Mouse (Mus musculus) induced T-regulatory cell, adult 2 months (primary cell): ENCODE measurements at regions not wholly inside any gene's neighbourhood (a gene's known extent, or its start where the extent isn't known, plus 50 kb on each side); places are given as distances from the start of the nearest gene placed in this dataset.

ENCODE experiments used
- DNase-seq: peaks from one replicate; pipeline ENCODE4 v3.0.0-alpha.2; 2012; ENCODE audit warnings: low read depth

- no peak for DNase-seq
These were observed 597.3 kb upstream of the Fam92a start for GRCm38 (mm10) chr4:12769092-12769491.

DNA sequence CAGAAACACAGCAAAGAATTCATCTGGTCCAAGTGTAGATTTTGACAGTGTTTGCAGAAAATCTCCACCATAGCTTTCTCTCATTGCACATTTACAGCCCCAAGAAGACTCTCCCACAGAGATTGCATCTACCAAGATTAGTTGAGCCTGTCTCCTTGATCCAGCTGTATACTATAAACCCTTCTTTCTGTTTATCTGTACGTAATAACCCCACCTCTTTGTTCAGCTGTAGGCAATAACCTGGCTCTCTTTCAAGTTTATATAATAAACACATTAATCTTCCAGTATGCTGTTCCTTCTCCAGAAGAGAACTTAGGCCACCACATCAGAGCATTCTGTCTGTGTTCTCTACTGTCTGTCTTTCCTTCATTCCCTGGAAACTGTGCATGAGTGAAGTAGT lies 594.9 kb upstream of the Fam92a start:
- DNase-seq: no peak

DNA sequence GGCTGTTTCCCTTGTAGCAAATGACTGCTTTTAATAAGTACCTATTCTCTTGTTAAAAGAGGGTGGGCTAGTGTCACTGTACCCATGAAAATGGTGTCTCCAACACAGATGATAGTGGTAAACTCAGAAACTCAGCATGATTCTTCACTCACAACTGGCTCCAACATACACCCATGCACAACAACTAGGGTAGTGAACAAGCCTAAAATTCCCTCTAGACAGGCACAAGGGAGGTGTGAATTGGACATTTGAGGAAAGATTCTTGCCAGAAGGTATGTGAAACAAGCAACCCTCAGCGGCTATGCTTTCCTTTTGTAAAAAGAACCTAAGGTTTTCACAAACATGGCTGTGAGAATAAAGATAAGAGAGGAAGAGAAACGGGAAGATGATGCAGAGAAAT lies 579.0 kb upstream of the Fam92a start:
- DNase-seq: no peak

DNA sequence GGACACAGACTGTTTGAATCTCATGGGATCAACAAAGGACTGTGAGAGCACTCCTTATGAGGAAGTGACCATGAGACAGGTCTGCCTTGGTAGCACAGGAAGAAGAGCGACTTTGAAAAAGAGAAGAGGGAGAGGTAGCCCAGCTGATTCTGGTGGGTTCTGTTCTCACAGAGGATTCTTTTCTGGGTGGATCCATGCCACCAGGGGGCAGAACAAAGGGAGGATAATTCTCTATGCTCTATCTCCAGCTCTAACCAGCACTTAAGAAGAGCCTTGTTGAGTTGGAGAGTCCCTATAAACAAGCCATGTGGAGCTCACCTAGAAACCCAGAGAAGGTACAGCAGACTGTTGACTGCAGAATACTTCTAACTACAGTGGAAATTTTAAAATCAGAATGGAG lies 578.1 kb upstream of the Fam92a start:
- DNase-seq: no peak

DNA sequence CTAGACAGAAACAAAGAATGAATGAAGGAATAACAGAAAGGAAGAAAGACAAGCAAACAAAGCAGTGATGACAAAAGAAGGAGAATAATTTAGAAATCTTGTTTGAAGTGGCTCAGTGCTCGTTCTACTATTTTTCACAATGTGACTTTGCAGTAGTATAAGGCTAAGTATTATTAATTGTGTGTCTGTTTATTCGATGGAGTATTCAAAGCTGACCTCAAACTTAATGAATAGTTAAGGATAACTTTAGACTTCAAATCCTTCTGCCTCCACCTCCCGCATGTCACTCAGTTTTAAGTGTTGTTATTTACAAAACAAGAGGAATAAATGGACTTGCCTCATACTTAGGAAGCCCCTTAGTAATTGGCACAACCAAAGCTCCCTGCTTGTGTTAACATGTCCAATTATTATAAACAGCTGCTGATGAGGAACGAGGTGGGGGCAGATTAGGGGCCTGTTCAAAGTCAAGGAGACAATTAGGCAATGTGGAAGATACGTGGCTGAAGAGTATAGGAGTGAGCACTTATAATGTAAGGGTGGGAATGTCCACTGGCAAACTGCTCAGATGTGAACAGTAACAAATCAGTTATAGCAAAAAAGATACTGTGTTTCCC lies 572.0 kb upstream of the Fam92a start:
- no peak for DNase-seq

DNA sequence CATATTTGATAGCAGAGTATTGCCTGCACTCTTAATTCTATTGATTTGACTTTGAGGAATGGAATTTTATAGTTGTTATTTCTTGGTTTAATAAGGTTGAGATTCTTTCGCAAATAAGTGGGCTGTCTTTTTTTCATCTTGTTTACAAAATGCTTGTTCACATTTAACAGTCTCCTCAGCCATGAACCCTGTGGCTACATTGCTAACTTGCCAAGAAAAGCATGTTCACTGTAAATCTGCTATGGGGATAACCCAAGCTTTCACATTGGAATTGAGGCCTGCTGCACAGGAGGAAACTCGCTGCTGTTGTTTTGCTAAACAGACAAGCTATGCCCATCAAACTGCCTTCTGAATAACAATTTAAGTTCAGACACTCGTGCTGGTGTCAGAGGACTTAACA lies 564.6 kb upstream of the Fam92a start:
- no peak for DNase-seq

- DNase-seq: no peak
These were observed 528.4 kb upstream of the Fam92a start for GRCm38 (mm10) chr4:12700189-12700588.

DNA sequence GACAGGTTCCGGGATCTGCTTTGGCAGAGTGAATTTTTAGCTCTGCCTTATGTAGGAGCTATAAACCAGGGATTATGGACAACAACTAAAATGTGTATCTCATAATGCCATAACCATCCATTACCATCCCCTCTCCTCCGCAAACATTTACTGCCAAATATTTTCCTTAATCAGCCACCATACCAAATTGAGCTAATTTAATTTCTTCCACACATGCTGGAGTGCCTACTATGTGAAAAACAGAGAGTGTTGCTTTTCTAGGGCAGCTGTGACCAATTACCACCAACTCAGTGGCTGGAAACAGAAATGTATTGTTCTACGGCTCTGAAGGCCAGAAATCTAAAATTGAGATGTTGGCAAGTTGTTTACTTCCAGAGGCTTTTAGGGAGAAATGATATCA lies 506.0 kb upstream of the Fam92a start:
- DNase-seq: no peak

DNA sequence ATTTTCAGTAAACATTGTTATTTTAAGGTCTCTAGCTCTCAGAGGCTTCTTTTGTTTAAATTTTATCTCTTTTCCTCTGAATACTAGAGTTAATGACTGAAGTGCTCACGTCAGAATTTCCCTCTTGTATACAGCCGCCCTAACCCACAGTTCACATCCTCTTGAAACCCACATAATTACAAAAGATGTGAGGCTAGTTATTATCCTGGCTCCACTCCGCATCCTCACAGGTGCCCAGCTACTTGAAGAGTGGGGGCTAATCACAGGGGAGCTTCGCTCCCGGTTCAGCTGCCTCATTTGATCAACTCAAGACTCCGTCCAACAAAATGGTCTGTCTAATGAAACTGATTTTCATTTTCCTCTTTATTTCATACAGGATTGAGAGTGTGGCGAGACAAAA lies 499.6 kb upstream of the Fam92a start:
- no peak for DNase-seq

DNA sequence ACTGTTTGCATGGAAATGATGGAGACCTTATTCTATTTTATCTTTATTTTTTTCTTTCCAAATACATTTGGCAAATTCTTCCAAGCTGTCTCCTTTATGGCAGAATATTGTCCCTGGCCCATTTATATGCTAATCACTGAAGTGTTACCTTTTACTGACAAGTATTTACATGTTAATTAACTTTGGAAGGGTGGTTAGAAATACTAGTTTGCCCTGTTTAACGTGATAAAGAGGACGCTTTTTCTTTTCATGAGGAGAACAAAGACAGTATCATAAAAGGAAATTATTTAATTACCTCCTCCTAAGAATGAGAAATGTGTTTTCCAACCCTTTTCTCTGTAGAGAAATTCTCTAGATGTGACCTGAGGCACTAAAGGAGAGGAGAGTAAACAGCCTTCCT lies 491.4 kb upstream of the Fam92a start:
- no peak for DNase-seq

GRCm38 (mm10) chr4:12662683-12663082 lies 490.9 kb upstream of the Fam92a start:
- DNase-seq: no peak

GRCm38 (mm10) chr4:12659084-12659483 lies 487.3 kb upstream of the Fam92a start:
- no peak for DNase-seq

DNA sequence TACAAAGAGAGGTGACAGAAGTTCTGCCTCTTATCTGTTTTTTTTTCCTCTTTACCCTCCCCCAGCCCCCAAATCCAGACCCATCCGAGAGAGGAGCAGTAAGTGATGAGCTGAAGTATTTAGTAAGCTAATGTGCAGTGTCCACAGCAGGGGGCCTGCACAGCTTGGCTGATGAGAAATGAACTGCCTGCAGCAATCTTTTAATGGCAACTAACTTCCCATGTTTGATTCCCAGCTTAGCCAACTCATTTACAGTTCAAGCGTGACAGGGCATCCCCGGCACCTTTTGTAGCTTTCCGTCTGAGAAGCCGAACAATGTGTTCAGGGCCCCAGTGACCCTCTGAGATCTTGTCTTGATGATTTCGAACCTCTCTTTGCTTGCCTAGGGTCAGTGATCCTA lies 486.8 kb upstream of the Fam92a start:
- no peak for DNase-seq

- no peak for DNase-seq
These were observed 486.0 kb upstream of the Fam92a start for GRCm38 (mm10) chr4:12657820-12658219.

DNA sequence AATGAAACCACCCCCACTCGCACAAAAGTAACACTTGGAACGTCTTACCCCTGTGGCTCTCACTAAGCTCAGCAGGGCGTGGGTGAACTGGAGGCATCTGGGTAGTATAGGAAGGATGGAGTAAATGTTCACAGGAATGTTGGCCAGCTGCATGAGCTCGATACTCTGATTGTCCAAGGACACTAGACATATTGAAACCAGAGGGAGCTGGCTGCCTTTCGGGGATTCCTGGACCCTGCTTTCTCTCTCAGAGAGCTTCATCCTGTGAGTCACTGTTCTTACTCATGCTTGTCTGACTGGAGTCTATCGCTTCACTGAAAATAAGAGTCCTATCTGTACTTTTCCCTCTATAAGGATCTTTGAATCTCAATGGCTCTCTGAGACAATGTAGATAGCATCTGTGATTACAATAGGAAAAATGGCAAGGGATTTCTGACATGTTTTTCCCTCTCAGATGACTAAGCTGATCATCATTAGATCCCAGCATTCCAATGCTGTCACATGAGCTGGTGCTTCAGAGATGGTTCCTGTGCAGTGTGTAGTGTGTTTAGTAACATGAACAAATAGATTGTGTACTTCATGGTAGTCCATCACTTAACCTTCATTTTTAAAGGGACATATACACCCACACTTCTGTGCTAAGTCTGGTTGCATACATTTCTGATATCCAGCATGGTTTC lies 485.2 kb upstream of the Fam92a start:
- no peak for DNase-seq

- DNase-seq: no peak
These were observed 483.8 kb upstream of the Fam92a start for GRCm38 (mm10) chr4:12655457-12656228.

DNA sequence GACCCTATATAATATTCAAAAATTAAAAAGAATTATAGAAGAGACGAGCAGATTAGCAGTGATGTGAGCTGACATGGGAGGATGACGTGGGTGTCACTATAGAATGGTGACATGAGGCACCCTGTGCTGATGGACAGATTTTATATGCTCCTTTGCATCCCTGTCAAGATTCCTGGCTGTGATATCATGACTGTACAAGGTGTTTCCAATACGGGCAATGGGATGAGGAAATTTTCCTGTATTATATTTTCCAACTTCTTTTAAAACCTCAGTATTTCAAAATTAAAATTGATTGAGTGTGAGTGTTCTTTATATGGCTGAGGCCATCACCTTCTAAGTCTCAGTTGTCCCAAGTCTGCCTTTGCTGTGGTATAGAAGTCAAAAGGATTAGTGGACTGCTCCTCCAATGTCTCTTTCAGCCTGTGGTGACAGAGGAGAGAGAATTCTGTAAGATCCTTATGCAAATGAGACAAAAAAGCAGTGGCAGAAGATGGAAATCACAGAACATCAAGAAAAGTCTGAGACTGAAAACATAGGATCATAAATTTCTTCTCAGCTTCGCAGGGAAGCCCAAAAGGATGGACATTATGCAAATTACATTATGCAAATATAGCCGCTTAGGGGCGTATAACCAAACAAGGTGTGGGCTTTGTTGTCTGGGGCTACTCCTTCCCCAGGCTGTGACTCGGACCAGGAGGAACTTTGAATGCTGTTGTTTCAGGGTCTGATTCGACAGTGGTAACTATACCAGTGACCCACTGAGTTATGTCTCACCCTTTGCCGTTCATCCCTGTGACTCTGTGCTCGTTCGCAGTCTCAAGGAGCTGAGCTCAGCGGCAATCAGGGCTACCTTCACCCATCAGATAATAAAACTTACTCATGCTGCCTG lies 483.0 kb upstream of the Fam92a start:
- DNase-seq: no peak

GRCm38 (mm10) chr4:12647732-12648131 lies 475.9 kb upstream of the Fam92a start:
- no peak for DNase-seq

- no peak for DNase-seq
These were observed 470.7 kb upstream of the Fam92a start for GRCm38 (mm10) chr4:12642525-12642928.

GRCm38 (mm10) chr4:12629375-12629821 lies 457.6 kb upstream of the Fam92a start:
- DNase-seq: no peak

GRCm38 (mm10) chr4:12628702-12629374 lies 457.0 kb upstream of the Fam92a start:
- DNase-seq: no peak
